Mouse (Mus musculus) neural tube, embryonic 15.5 days (tissue): Measurements from ENCODE around the gene Gm49387. TPM values are rescaled to one million over a fixed set of nuclear protein-coding genes. Genes with fewer than 3 reads are reported as not detected.
A peak's percentile ranks its signal among the peaks of the same experiment; 100 is the strongest.

Source experiments
- ATAC-seq: fragments of 200-750 bp; cut with Nextera tagmentation; 2 replicates; pipeline ENCODE4 v1.8.0; 2017; ENCODE audit warnings: mild to moderate bottlenecking, moderate TSS enrichment, moderate library complexity; ENCODE audit not compliant: low FRiP score
- H3K27ac ChIP-seq: fragments of 300-500 bp; sonication (generic); replicated peaks from 2 replicates; pipeline ENCODE4 v1.5.1; 2015; ENCODE audit warnings: mild to moderate bottlenecking, inconsistent platforms
- H3K27me3 ChIP-seq: fragments of 300-500 bp; sonication (generic); replicated peaks from 2 replicates; pipeline ENCODE4 v1.6.1; 2015; ENCODE audit warnings: inconsistent platforms
- H3K36me3 ChIP-seq: fragments of 300-500 bp; sonication (generic); 2 replicates; pipeline ENCODE4 v1.6.1; 2015; ENCODE audit warnings: inconsistent platforms
- H3K4me1 ChIP-seq: fragments of 300-500 bp; sonication (generic); 2 replicates; pipeline ENCODE4 v1.6.1; 2015; ENCODE audit warnings: inconsistent platforms
- H3K4me2 ChIP-seq: fragments of 300-500 bp; sonication (generic); 2 replicates; pipeline ENCODE4 v1.6.1; 2015; ENCODE audit warnings: inconsistent platforms, mild to moderate bottlenecking, moderate library complexity
- H3K4me3 ChIP-seq: fragments of 300-500 bp; sonication (generic); replicated peaks from 2 replicates; pipeline ENCODE4 v1.5.1; 2015; ENCODE audit warnings: mild to moderate bottlenecking, inconsistent platforms
- H3K9ac ChIP-seq: fragments of 300-500 bp; sonication (generic); replicated peaks from 2 replicates; pipeline ENCODE4 v1.6.1; 2015; ENCODE audit warnings: mild to moderate bottlenecking, inconsistent platforms
- H3K9me3 ChIP-seq: fragments of 300-500 bp; sonication (generic); replicated peaks from 2 replicates; pipeline ENCODE4 v1.6.1; 2016; ENCODE audit warnings: inconsistent platforms
- WGBS: fragments of 180-500 bp; shearing (Covaris S2); methylation state at CpG from one replicate; pipeline ENCODE4 v1.1.7; 2015; ENCODE audit warnings: mixed read lengths; 5-methylcytosine and 5-hydroxymethylcytosine counted together
- polyA plus RNA-seq: library from polyadenylated mRNA; unstranded; fragments of >200 nt; fragmentation: Nextera tagmentation; extraction: Ambion mirVana; gene quantifications from 2 replicates; pipeline ENCODE4 v1.2.1, GENCODE M21; 2015

Gene Gm49387
- polyA plus RNA-seq, result 0.24 and 0.59 TPM in 2 replicates

DNA sequence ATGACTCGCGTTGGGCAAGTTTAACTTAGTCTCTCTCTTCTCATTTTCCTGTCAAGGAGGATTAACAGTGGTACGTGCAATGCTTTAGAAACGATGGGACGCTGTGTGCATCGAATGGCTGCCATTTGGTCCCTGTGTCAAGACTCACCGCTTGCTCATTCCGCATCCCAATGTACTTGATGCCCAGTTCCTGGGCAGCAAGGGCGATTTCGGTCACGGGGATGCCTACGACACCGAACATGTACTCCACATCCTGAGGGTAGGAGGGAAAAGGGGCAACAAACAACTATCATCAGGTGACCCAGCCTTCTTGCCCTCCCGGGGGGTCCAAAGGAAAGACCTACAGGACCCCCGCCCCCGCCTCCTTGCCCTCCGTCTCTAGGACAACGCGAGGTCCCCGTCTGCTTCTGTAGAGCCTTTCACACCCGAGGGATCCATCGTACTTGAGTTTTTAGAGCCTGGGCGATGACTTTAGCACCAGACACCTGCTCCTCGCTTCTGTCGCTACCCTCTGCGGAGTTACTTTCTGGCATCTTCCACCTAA is at the start of gene Gm49387:
Gene Gm49387 (minus strand): TSS at position 533 of the 544 bp plus-strand sequence.
- Histone ChIP-seq H3K4me2 (peak within 1 kb of the TSS; percentile 96), H3K4me1 (peaks cover 17% of the 10 kb centered on the region), H3K27ac (peak within 1 kb of the TSS; percentile 92), H3K27me3 (no peaks in the 10 kb centered on the region), H3K36me3 (no peaks in the 10 kb centered on the region), H3K9ac (peak within 1 kb of the TSS; percentile 67), H3K4me3 (peak within 1 kb of the TSS; percentile 82), H3K9me3 (no peaks in the 10 kb centered on the region)
- 3% methylated on average over 26 of the region's 26 CpGs for WGBS
- peak; percentile 37; the same call in 1 of the 2 replicates for ATAC-seq

DNA sequence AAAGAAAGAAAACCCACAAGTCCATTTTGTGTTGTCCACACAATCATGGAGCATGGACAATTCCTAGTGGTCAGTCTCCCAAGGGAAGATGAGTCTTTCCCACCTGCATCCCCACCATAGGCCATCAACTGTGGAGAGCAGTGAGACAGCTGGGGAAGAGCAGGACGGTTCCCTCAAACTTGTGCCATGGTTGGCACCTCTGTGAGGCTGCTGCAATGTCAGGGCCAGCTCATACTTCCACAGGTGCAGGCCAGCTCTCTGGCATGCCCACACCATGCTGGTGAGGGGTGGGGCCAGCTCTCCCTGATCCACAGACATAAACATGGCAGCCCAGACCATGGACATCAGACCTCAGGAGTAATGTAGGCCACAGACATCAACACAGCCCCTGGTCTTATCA is 45.6 kb upstream of the Gm49387 start:
- WGBS, result 84% methylated on average over 1 of the region's 1 CpGs
- ATAC-seq, result no peak

GRCm38 (mm10) chr14:31685680-31686079 is 45.0 kb upstream of the Gm49387 start:
- Histone ChIP-seq H3K27me3 (no peaks in the 10 kb centered on the region), H3K9me3 (no peaks in the 10 kb centered on the region), H3K4me2 (no peak overlapping the region), H3K27ac (no peak overlapping the region), H3K36me3 (no peaks in the 10 kb centered on the region), H3K4me1 (no peaks in the 10 kb centered on the region), H3K4me3 (no peak overlapping the region), H3K9ac (no peak overlapping the region)
- WGBS, result 87% methylated on average over 10 of the region's 10 CpGs
- ATAC-seq, result no peak

More for the DNA sequence above, 45.6 kb upstream of the Gm49387 start:
- H3K9ac ChIP-seq, result no peak overlapping the region
- no peak overlapping the region for H3K4me3 ChIP-seq
- no peaks in the 10 kb centered on the region for H3K9me3 ChIP-seq
- no peak overlapping the region for H3K4me2 ChIP-seq
- H3K27me3 ChIP-seq, result no peaks in the 10 kb centered on the region
- H3K4me1 ChIP-seq, result no peaks in the 10 kb centered on the region
- H3K36me3 ChIP-seq, result no peaks in the 10 kb centered on the region
- no peak overlapping the region for H3K27ac ChIP-seq

DNA sequence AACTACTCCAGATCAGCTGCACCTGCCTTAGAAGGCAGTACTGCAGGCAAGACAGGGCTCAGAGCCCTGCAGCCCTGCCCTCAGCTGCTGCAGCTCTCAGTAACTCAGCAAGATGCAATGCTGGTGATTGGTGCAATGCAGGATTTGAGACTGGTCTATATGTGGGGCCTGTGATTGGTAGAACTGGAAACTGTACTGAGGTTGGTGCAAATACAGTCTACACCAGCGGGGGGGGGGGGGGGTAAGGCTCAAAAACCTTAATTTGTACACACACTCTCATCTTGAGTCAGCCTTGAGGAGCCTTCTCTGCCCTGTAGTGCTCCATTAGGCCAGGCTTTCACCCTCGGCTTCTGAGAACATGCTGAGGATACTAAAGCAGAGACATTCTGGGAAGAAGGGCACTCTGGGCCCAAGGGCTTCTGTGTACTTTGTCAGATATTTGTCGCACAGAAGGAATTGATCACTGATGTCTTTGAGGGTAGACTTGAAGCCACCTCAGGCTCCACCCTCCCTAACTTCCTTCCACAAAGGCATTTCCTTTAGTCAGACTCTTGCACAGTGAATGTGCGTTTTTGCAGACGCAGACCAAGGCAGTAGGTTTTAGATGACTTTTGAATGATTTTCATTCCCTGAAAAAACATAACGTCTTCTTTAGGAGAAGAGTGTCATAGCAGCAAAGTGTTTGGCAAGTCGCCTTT is 43.8 kb upstream of the Gm49387 start:
- no peaks in the 10 kb centered on the region for H3K4me1 ChIP-seq
- no peaks in the 10 kb centered on the region for H3K9me3 ChIP-seq
- WGBS, result 73% methylated on average over 7 of the region's 7 CpGs
- H3K4me3 ChIP-seq, result no peak overlapping the region
- H3K36me3 ChIP-seq, result no peaks in the 10 kb centered on the region
- H3K9ac ChIP-seq, result no peak overlapping the region
- H3K4me2 ChIP-seq, result no peak overlapping the region
- H3K27me3 ChIP-seq, result no peaks in the 10 kb centered on the region
- H3K27ac ChIP-seq, result no peak overlapping the region
- no peak for ATAC-seq

DNA sequence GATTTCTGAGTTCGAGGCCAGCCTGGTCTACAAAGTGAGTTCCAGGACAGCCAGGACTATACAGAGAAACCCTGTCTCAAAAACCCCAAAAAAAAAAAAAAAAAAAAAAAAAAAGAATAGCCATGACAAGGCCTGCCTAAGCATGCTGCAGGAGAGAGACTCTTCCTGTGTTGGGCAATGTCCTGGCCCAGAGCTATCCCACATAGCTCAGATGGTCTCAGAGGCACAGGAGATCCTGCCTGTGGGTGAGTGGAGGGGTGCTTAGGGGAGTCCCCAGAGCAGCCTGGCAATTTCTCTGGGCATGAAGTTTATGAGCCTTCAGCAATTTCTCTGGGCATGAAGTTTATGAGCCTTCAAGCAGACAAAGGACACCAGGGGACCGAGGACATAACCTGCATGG is 42.9 kb upstream of the Gm49387 start:
- Histone ChIP-seq H3K27me3 (no peaks in the 10 kb centered on the region), H3K36me3 (no peaks in the 10 kb centered on the region)
- WGBS, result 75% methylated on average over 2 of the region's 2 CpGs

DNA sequence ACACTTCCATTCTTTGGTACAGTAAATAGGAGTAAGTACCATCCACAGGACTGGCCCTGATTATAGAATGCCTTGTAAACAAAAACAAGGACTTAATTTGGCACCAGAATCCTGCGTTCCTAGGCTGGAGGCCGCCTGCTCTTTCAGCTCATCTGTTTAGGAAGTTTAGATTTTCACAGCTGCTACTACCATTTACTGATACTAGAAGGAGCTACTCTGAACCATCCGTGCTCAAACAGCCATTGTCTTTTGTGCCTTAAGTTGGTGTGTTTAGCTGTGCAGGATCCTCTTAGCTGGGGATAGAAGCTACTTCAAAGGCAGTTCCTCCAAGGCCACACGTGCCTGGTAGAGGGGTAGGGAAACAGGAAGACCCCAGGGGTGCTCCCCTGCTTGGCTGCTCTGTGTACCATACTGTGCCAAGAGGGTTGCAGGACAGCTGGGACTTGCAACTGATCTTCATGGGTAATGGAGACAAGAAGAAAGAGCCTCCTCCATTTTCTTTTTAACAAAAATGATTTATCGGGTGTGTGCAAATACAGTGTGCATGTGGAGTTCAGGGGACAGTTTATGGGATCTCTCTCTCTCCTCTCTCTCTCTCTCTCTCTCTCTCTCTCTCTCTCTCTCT is 41.4 kb upstream of the Gm49387 start:
- Histone ChIP-seq H3K9me3 (no peaks in the 10 kb centered on the region), H3K27ac (peak overlapping the region; percentile 45; the same call in 1 of the 2 replicates), H3K27me3 (no peaks in the 10 kb centered on the region), H3K4me3 (no peak overlapping the region), H3K9ac (no peak overlapping the region), H3K4me1 (no peaks in the 10 kb centered on the region), H3K36me3 (no peaks in the 10 kb centered on the region), H3K4me2 (no peak overlapping the region)
- ATAC-seq, result no peak
- WGBS, result 55% methylated on average over 5 of the region's 5 CpGs

More for the DNA sequence above, 42.9 kb upstream of the Gm49387 start:
- no peak overlapping the region for H3K4me2 ChIP-seq
- no peak for ATAC-seq
- H3K9ac ChIP-seq, result no peak overlapping the region
- no peaks in the 10 kb centered on the region for H3K4me1 ChIP-seq
- no peak overlapping the region for H3K27ac ChIP-seq
- H3K4me3 ChIP-seq, result no peak overlapping the region
- H3K9me3 ChIP-seq, result no peaks in the 10 kb centered on the region

DNA sequence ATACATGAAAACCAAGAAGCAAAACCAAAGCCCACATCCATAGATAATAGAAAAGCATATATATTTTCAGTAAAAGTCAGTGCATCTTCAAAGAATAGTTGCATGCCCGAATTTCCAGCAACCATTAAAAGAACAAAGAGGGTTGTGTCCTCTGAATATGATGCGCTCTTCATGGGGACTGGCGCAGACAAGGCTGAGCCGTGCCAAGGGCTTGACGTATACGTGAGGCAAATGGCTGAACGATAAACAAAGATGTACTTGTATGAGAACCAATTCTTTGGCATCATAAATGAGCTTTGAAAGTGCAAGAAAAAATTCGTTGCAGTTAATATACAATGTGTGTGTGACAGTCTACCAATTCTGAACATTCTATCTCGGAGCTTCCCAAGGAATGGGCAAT is 40.6 kb upstream of the Gm49387 start:
- WGBS, result 84% methylated on average over 9 of the region's 9 CpGs
- ATAC-seq, result no peak

DNA sequence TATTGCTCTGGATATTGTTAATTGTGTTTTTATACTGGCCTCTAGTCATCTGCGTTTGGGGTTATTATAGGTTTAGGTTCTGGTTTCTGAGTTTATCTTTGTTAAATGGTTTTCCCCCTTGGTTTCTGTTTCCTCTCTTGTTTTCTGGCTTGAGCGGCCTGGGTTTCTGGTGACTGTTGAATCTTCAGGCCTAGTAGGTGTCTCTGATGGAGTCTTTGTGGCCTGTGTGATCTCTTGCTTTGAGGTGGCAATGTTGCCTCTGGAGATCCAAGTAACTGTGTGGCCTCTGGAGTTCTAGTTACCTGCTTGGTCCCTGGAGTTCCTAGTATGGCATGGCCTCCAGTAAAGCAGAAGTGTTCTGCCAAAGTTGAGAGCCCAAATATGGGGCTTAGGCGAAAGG is 40.0 kb upstream of the Gm49387 start:
- WGBS, result 92% methylated on average over 3 of the region's 3 CpGs

More for the DNA sequence above, 40.6 kb upstream of the Gm49387 start:
- Histone ChIP-seq H3K4me2 (no peak overlapping the region), H3K27me3 (no peaks in the 10 kb centered on the region), H3K27ac (no peak overlapping the region), H3K4me1 (no peaks in the 10 kb centered on the region), H3K9ac (no peak overlapping the region), H3K4me3 (no peak overlapping the region), H3K36me3 (no peaks in the 10 kb centered on the region), H3K9me3 (no peaks in the 10 kb centered on the region)

GRCm38 (mm10) chr14:31671635-31672320 is 31.1 kb upstream of the Gm49387 start:
- Histone ChIP-seq H3K27me3 (no peaks in the 10 kb centered on the region), H3K4me3 (no peak overlapping the region), H3K9me3 (no peaks in the 10 kb centered on the region), H3K36me3 (no peaks in the 10 kb centered on the region), H3K27ac (no peak overlapping the region), H3K4me2 (no peak overlapping the region), H3K9ac (no peak overlapping the region), H3K4me1 (peaks cover 15% of the 10 kb centered on the region)
- 60% methylated on average over 10 of the region's 10 CpGs for WGBS
- ATAC-seq, result no peak

More for the DNA sequence above, 40.0 kb upstream of the Gm49387 start:
- no peaks in the 10 kb centered on the region for H3K4me1 ChIP-seq
- H3K4me2 ChIP-seq, result no peak overlapping the region
- no peaks in the 10 kb centered on the region for H3K9me3 ChIP-seq
- no peak for ATAC-seq
- H3K27ac ChIP-seq, result no peak overlapping the region
- no peak overlapping the region for H3K9ac ChIP-seq
- no peaks in the 10 kb centered on the region for H3K27me3 ChIP-seq
- H3K4me3 ChIP-seq, result no peak overlapping the region
- H3K36me3 ChIP-seq, result no peaks in the 10 kb centered on the region

- Histone ChIP-seq H3K4me1 (peaks cover 23% of the 10 kb centered on the region), H3K4me3 (no peak overlapping the region), H3K4me2 (0 out of 2 replicates have a peak overlapping the region, but pooled peaks have one; percentile 1), H3K27ac (peak overlapping the region; percentile 57), H3K36me3 (no peaks in the 10 kb centered on the region), H3K9ac (no peak overlapping the region), H3K9me3 (no peaks in the 10 kb centered on the region), H3K27me3 (no peaks in the 10 kb centered on the region)
- 52% methylated on average over 15 of the region's 15 CpGs for WGBS
- no peak for ATAC-seq
Measured at GRCm38 (mm10) chr14:31669642-31670490, 29.2 kb upstream of the Gm49387 start.

DNA sequence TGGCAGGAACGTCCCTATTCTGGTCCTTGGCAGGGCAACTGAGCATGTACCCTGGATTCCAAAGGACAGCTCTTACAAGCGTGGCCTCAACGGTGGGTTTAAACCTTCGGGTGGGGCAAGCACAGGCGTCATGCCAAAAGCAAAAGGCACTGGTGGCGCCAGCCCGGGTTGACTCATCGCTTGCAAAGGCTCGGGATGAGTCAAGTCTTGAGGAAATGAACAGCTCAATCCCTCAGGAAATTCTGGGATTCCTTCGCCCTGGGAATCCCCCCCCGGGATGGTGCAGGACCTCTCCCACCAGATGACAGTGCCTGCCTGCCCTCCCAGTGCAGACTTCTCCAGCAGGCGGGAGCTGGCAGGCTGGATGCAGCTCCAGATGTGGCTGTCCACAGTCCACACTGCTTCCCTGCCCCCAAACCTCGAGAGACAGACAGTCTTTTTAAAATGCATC is 28.5 kb upstream of the Gm49387 start:
- 47% methylated on average over 13 of the region's 13 CpGs for WGBS
- Histone ChIP-seq H3K4me2 (no peak overlapping the region), H3K4me3 (no peak overlapping the region), H3K27me3 (no peaks in the 10 kb centered on the region), H3K27ac (peak overlapping the region; percentile 57), H3K9me3 (no peaks in the 10 kb centered on the region), H3K9ac (no peak overlapping the region), H3K4me1 (peaks cover 30% of the 10 kb centered on the region), H3K36me3 (no peaks in the 10 kb centered on the region)
- ATAC-seq, result no peak
